Mouse (Mus musculus) CD4-positive, CD25-positive, alpha-beta regulatory T cell, adult 2 months (primary cell): ENCODE measurements at regions not wholly inside any gene's neighbourhood (a gene's known extent, or its start where the extent isn't known, plus 50 kb on each side); places are given as distances from the start of the nearest gene placed in this dataset.

Experiments used
- DNase-seq: peaks from one replicate; pipeline ENCODE4 v3.0.0-alpha.2; 2012; ENCODE audit warnings: low read depth, low spot score

DNA sequence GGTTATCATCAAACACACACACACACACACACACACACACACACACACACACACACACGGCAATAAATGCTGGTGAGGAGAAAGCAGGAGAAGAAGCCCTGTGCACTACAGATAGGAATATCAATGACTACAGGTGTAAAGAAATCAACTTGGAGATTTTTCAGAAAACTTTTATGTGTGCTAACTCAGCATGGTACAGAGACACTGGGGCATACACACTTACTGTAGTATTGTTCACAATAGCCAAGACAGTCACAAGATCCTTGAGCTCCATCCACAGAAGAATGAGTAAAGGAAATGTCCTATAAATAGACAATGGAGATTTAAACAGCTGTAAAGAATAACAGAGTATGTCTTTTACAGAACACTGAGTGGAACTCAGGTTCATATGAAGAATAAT, 182.4 kb downstream of the Tm2d1 start:
- DNase-seq, result no peak

DNA sequence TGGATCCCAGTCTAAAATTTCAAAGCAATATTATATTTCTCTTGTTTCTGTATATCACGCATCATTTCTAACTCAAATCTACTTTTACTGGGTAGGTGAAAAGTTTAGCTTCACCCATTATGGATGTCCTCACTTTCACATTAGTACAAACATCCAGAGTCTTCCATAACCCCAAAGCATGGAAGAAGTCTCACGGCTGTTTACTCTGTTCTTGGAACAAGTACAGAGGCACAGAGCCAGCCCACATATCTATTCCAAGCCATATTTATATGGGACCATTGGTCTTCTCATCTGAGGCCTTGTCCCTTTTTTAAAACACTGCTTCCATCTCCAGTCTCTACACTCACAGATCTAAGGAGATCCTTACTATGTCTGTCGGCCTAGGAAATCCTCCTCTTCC, 192.8 kb downstream of the Tm2d1 start:
- DNase-seq, result no peak

DNA sequence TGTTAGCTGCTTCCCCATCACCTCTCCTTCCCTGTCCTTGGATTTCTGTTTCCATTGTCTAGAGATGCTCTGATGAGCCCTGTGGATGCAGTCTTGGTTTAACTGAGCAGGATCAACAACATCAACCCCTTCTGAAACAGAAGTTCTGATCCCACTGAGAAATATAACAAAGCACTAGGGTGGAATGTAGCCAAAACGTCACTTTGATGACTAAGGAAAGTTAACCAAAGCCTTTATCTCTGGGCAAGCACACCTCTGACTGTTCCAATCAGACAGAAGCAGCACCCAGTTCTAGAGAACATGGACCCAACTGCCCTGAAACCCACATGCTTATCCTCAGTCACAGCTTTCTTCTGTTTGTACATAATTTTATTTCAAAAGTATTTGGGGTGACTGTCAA, 193.2 kb downstream of the Tm2d1 start:
- DNase-seq, result no peak

DNA sequence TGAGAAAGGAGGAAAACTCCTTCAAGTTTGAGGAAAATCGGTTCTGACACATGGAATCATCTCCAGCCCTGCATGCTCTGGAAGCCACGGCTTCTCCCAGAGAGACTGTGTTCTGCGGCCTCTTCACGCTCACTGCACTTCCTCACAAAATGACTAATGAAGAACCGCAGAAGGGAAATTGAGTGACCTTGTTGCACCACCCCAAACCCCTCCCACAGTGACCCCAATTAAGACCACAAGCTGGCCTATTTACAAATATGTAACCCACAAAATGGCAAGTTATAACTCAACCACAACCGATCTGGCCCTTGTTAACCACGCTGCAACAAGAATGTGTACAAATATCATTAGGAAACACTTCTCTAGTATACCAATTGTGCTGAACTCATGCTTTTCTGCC, 194.2 kb downstream of the Tm2d1 start:
- DNase-seq, result no peak

DNA sequence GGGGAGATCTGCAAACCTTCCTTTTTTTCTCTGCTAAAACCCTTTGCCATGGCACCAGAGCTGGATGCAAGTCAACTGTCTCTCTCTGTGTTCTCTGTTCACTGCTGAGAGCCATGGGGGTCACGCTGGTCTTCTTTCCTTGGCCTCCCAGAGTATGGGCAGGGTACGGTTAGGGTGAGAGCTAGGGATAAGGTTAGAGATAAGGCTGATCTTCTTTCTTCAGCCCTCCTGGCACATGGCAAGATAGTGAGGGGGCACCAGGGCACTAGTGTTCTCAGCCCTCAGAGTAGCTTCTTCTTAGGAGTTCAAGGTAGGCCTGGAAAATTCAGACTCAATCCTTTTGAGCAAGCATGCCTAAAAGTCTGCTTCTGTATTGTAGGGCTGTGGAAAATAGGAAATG, 196.1 kb downstream of the Tm2d1 start:
- no peak for DNase-seq

DNA sequence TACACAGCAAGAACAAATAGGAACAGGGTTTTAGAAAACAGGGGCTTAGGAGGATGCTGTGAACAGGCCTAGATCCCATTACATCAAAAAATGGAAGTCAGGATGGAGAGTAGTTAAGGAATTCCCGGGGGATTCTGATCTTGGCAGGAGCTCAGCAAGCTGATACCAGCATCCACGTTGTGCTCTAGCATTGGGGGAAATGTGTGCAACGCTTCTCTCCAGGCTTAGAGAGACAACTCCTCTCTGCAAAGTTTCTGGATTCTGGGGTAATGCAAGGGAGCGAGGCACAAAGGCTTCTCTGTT, 201.1 kb downstream of the Tm2d1 start:
- DNase-seq, result no peak

DNA sequence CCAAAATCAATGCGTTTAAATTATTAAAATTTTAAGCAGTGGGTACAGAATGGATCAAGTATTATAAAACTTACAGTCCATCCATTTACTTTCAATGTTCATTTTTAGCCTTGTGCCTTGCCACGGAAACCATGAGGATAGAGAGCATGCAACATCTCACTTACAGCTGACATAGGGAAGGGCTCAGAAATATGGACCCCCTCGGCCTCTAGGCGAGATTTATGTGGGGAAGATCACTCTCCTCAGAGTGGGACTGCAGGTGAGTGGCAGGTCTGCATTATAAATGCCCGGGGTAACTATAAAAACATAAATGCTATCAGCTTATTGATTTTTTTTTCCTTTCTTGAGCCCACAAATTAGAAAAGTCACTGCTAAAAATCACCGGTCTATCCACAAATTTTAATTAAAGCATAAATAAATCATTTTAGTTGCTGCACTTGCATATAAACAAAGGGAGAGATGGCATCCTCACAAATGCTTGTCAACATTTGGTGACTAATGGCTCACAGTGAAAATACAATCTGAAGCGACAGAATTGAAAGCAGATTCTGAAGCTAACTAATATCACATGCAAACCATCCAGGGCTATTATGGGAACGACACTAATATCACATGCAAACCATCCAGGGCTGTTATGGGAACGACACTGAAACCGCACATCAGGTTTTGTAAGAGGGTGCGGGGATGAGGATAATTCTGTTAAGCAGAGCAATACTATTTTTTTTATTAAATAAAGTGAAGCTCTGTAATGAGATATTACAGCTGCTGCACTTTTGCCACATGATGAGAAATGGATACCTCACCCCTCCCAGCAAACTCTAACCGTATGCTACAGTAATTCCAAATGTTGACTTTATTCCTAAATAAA, 201.7 kb downstream of the Tm2d1 start:
- no peak for DNase-seq

DNA sequence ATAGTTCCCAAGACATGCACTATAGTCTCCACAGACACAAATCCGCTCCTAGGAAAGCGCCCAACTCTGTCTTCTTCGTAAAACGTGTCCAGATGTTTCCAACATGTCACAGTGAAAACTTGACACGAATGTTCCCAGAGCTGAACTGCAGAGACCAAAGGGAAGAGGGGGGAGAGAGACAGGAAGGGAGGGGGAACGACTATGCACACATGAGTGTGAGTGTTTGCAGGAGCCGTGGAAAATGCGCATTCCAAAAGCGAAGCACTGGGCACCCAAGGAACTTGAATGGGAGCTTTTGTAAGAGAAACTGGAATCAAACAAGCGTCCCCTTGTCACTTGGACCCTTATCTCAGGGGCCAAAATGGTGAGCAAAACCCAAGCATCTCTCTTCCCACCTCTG, 202.8 kb downstream of the Tm2d1 start:
- DNase-seq, result no peak
